Mouse (Mus musculus) kidney, adult 8-10 months (tissue): ENCODE results near the gene Rasa3.
A peak's percentile ranks its signal among the peaks of the same experiment; 100 is the strongest.

ENCODE experiments used
- DNase-seq, 2 experiments: peaks; one replicate each; pipeline ENCODE4 v3.0.0; 2022

The Rasa3 gene

DNA sequence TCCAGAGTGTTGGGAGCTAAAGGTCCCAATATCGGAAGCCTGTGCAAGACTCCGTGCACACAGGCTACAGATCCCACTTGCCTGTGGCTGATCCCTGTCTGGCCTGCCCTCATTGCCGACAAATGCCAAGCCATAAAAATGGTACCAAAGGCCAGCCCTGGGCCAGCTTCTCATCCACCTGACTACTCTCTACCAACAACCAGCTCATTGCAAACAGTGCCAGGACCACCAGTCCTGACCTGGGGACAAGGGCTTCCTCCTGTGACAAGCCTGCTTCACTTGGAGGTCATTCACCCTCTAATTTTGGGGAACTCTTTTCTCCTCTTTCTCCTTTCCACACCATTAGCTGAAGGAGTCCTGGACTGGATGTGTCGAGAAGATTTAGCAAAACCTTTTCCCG, 29.8 kb downstream of the Rasa3 start:
- no peak for DNase-seq

GRCm38 (mm10) chr8:13644932-13645676, 32.3 kb downstream of the Rasa3 start:
- no peak for DNase-seq

- DNase-seq: peak in 1 of 2 experiments; percentile 13
These were observed 33.2 kb downstream of the Rasa3 start for GRCm38 (mm10) chr8:13644155-13644554.

GRCm38 (mm10) chr8:13642659-13643181, 34.7 kb downstream of the Rasa3 start:
- DNase-seq: no peak

DNA sequence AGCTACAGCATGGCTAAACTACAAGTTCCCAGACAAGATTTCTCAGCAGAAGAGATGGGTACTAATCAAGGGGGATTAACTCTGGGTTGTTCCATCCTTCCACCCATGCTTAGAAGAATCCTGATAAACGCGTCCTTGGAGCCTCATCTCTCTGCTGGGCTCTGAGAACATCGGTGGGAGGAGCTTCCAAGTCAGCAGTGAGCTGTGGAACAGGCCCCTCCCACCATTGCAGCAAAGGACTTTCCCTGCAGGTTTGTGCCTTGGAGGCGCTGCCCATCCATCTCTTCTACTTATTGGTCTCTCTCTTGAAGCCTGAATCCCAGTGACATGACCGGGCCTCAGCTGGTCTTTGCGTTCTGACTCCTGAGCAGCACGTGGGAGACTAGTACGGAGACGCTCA, 36.2 kb downstream of the Rasa3 start:
- DNase-seq: no peak

DNA sequence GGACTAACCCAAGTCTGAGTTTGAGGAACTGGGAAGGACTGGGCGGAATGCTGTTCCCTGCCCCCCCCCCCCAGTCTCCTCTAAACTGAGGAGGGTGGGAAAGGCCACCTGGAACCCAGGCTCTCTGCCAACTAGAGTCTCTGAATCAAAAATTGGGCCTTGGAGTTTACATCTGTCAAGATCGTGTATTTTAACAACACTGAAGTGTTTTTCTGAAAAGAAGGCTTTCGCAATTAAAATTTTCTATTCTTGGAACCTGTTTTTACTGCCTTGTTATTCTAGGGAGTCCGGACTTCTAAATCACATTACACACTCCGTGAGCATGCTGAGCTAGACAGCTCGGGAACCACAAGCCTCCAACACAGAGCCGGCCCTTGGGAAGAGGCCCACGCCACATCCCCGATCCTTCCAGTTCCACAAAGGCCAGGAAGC, 36.9 kb downstream of the Rasa3 start:
- DNase-seq: peak in 1 of 2 experiments; percentile 15

GRCm38 (mm10) chr8:13633107-13633506, 44.3 kb downstream of the Rasa3 start:
- no peak for DNase-seq

DNA sequence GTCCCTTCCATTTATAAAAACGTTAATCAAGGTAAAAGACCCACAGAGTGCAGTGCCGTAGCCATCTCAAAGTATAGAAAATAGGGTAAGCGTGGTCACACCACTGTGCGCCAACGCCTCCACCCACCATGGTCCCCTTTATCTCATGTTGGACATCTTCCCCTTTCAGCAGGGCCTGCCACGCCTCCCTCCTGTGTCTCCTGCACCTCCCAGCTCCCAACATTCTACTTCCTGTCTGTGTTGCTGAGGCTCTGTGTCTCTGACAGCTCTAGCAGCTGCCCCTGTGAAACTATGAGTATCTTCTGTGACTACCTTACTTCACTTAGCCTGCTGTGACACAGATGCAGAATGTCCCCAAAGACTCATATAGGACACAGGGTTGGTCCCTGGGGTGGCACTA, 45.1 kb downstream of the Rasa3 start:
- DNase-seq: no peak

DNA sequence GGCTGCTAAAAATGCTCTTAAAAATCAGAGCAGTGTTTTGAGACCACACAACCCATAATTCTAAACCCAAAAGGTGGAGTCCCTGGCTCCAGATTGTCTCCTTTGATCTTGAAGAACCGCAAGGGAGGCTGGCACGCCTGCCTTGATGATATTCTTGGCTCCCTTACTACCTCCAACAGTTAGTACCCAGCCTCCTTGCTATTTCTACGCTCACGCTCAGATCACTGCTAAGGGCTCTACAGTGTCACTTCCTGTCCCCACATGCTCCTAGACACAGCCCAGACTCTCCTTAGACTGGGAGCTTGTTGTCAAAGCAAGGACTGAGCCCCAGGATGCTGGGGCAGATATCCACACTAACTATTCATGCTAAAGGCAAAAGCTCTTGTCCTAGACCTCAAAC, 46.6 kb downstream of the Rasa3 start:
- no peak for DNase-seq

DNA sequence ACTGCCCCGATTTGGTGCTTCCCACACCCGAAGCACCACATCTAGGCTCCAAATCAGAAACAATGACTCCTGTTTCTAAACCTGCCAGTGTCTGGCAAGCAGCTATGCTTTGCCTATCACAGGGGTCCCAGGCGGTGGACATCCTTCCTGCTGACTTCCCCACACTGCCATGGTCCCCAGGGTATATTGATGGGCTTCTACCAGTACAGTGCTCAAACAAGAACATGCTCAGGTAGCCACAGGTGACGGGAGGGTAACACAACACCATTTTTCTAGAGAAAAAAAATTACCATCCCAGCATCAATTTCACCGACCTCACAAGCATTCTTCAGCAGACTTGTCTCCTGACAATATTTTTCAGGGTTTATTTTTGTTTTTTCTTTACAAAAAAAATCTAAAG, 47.2 kb downstream of the Rasa3 start:
- no peak for DNase-seq

- no peak for DNase-seq
These were observed 47.9 kb downstream of the Rasa3 start for GRCm38 (mm10) chr8:13629351-13630090.

- no peak for DNase-seq
These were observed 49.3 kb downstream of the Rasa3 start for GRCm38 (mm10) chr8:13628067-13628466.

DNA sequence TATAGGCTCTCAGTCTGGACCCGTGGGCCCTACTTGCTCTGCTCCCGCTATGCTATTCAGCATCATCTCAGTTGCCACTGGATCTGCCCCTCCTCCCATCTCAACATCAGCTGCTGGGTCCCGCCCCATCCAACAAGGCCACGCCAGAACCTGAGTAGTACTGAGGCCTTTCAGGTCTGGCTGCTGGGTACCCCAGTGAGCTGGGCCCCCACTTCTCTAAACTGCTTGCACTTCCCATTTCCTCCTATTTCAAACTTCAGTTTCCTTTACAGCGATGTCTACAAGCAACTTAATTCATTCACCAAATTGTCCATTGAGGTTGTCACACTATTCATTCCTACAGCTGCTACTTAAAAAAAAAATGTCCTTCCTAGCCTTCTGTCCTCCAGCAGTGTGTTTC, 49.8 kb downstream of the Rasa3 start:
- no peak for DNase-seq

- no peak for DNase-seq
These were observed 51.3 kb downstream of the Rasa3 start for GRCm38 (mm10) chr8:13626114-13626513.

DNA sequence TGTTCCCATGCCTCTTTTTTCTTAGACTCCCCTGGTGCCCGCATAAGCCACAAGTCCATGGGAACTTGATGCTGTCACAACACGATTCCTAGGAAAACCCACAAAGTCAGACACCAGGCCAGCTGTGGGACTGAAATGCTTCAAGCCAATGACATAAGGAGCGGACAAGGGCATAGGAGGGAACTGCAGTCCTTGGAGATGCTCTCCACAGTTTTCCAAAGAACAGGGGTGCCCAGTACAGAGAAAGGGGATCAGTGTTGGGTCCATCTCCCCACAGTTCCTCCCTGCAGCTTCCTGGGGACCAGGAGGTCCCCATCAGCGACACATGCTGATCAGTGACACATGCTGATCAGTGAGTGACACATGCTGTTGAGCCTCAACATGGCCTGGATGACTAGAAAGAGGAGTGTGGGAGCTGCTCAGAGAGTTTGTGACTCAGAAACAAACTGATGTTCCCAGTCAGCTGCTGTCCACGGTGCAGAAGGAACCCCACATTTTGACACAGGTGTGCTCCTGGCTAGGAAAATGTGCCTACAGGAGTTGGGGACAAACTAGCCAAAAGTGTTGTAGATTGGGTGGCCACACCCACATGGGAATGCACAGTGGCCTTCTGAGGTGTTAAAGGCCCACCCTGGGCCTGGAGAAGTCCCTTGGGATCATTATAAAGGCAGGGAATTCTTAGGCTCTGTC, 52.0 kb downstream of the Rasa3 start:
- no peak for DNase-seq

DNA sequence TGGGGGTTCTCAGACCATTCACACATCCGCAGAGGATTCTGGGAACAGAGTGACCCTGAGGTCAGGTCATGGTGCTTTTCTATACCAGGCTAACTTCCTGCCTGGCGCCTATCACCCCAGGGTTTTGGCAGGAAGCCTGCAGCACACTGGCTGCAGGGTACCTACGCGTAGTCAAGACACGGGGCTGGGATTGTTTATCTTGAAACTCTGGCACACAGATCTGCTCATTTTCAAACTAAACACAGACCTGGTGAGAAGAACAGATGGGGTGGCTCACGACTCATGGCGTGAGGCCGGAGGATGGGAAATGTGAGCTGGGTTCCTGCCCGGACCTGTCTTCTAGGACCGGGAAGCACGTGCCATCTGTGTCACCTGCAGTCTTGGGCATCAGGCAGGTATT, 52.5 kb downstream of the Rasa3 start:
- no peak for DNase-seq

DNA sequence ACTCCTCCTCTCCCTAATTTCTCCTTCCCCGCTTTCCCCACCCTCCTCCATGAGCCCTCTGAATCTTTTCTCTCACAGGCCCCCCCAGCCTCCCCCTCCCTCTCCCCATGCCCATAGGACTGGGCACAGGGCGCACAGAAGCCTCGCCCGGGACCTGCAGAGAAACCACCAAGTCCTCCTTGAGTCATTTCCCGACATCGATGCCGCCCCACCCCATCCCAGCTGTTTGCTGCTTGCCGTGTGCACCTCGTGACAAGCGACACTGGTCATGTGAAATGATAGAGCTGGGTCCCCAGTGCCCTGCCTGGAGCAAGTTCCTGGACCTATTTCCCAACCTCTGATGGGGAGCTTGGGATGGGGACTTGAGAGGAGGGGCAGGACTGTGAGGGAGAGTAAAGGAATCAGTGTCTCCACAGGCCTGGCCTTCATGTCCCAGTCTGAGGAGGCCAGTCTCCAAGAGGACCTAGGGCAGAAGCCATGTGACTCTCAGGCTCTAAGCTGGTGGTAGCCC, 53.4 kb downstream of the Rasa3 start:
- no peak for DNase-seq

GRCm38 (mm10) chr8:13623038-13623750, 54.2 kb downstream of the Rasa3 start:
- no peak for DNase-seq

- DNase-seq: no peak
These were observed 57.0 kb downstream of the Rasa3 start for GRCm38 (mm10) chr8:13620226-13620920.

DNA sequence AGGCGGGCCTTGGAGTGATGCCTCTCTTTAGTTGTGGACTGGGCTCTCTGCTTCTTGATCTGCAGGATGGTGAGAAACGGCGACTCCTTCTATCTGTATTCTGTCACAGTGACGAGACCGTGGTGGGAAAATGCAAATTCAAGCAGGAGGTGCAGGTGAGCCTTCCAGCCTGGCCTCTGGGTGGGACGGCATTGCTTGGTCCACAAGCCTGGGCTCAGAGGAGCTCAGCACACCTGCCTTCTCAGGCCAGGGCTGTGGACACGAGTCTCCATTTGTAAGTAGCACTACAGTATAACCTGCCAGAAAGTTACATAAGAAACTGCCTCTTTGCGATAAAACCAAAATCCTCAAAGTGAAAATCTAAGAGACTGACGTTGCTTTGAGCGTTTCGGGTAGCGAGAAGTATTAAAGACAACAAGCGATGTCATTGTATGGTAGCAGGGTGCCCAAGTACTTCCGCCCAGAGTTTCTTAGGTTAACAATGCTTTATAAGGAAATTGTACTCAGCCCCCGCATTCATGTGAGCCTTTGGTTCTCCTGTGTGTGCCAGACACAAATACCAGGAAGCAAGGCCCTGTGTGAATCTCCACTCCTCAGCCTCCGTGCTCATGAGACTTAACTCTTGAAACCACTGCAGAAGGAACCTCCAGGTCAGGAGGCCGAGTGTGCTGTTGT, 60.4 kb downstream of the Rasa3 start:
- no peak for DNase-seq

DNA sequence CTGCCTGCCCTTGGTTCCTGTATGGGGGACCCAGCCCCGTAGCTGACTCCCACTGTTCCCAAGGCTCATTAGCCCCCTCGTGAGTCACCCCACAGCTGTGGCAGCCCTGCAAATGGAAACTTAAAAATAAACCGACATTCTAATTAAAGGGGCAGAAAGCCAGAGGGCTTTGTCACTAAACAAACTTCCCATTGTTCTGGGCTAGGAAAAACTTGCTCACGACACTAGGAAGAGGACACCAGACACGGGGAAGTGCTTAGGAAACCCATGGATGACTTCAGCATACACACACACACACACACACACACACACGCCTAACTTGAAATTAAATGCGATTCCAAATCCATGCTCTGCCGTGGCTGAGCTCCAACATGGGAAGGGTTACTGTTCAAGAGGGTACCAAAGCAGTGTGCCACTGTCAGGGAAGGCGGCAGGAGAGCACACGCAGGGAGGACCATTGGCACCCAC, 62.4 kb downstream of the Rasa3 start:
- DNase-seq: no peak
